ENCODE assay signal across 8 mouse cellular contexts in the genomic region with DNA sequence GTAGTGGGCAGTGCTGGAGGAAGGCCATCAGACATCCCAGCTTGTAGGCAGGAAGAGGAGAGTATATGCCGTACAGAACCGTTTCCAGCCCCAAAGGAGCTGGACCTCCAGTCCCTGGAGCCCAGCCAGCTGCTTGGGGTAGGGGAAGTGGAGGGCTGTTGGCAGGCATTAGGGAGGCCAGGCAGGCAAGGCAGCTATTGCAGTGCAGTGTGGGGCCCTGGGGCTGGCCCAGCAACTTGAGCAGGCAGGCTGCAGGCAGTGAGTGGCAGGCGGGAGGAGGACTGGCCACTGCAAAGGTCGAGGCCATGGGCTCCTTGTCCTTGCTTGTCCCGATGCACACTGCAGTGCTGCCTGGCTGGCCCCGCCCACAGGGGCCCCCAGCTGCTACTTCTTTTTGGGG. TPM values are rescaled to one million over a fixed set of nuclear protein-coding genes. Genes with fewer than 3 reads are reported as not detected.
A peak's percentile ranks its signal among the peaks of the same experiment; 100 is the strongest.
DNase-seq lines count a peak whose midpoint lies in the region; ATAC-seq lines count a peak whose summit lies in the region.

No protein-coding gene starts in this region.

- peaks cover 10% of the 10 kb centered on the region for H3K4me1 ChIP-seq in hindbrain, embryonic 15.5 days (replicated peaks)

- H3K27me3 ChIP-seq in hindbrain, embryonic 15.5 days: no peaks in the 10 kb centered on the region

- H3K9ac ChIP-seq in hindbrain, embryonic 15.5 days: no peak overlapping the region

- H3K4me3 ChIP-seq in hindbrain, embryonic 15.5 days: no peak overlapping the region

- 31% methylated on average over 6 of the region's 6 CpGs for WGBS in hindbrain, embryonic 15.5 days

- no peak overlapping the region for H3K4me2 ChIP-seq in hindbrain, embryonic 15.5 days

- peak; percentile 75 for ATAC-seq in hindbrain, embryonic 15.5 days (ENCODE audit: low FRiP score, low read depth)

- peak; percentile 95 for DNase-seq in heart, adult 11 months
- no peak for DNase-seq in heart, adult 9 months (ENCODE audit: low spot score in 2 of 2)
- DNase-seq in Muller cell, postnatal 12 days (ENCODE audit: inconsistent ontology term): peak; percentile 65
- peak; percentile 32 to 57 for DNase-seq in cerebellum, postnatal 36 days
- DNase-seq in lung, postnatal 4 days: peak; percentile 52 to 75
- no peak for DNase-seq in thymus, postnatal 0 days (ENCODE audit: low spot score)
- DNase-seq in frontal cortex, postnatal 25 days (ENCODE audit: low spot score in 2 of 2): no peak

- no peaks in the 10 kb centered on the region for H3K9me3 ChIP-seq in hindbrain, embryonic 15.5 days

- H3K27ac ChIP-seq in hindbrain, embryonic 15.5 days (replicated peaks): no peak overlapping the region

- no peaks in the 10 kb centered on the region for H3K36me3 ChIP-seq in hindbrain, embryonic 15.5 days

RNA-seq across cellular contexts. Expression of a gene that starts 52.1 kb away (rescaled TPM):
- polyA plus RNA-seq in hindbrain, embryonic 15.5 days (2015; fragmentation: Nextera tagmentation; extraction: Ambion mirVana): 2.1 and 2.3 TPM in 2 replicates
- polyA plus RNA-seq in thymus, postnatal 0 days (2015; fragmentation: Nextera tagmentation; extraction: Ambion mirVana): 3.3 and 4.7 TPM in 2 replicates

Comparison
In these comparisons a context has a peak if more than half of its experiments do, and no peak if none do; other contexts are left out.
1. DNase-seq: peak in heart, adult 11 months (single experiment), Muller cell, postnatal 12 days (single experiment), cerebellum, postnatal 36 days (2 of 2) and lung, postnatal 4 days (2 of 2); none in heart, adult 9 months (0 of 2), thymus, postnatal 0 days (single experiment) and frontal cortex, postnatal 25 days (0 of 2).